Mouse (Mus musculus): ENCODE data around the gene Cfap221. TPM values are rescaled to one million over a fixed set of nuclear protein-coding genes. Genes with fewer than 3 reads are reported as not detected.
A peak's percentile ranks its signal among the peaks of the same experiment; 100 is the strongest.

Gene Cfap221
- total RNA-seq, 2 experiments from 2014 or later, result not detected

- ATAC-seq (replicated peaks; ENCODE audit: poor library complexity), result no peak
Measured at GRCm38 (mm10) chr1:120007851-120008588, 11.0 kb upstream of the Cfap221 start.

- peak; percentile 37; the same call in 1 of the 2 replicates for ATAC-seq (replicated peaks; ENCODE audit: poor library complexity)
Measured at GRCm38 (mm10) chr1:120006844-120007790, 10.1 kb upstream of the Cfap221 start, which contains the start of gene Sctr. Gene Sctr (plus strand): TSS chr1:120006894.

GRCm38 (mm10) chr1:119997644-119998043 lies 610 bp upstream of the Cfap221 start:
- 0 out of 2 replicates have a peak, but pooled peaks have one; percentile 43 for ATAC-seq (replicated peaks; ENCODE audit: poor library complexity)

GRCm38 (mm10) chr1:119986555-119986954 lies 10.5 kb downstream of the Cfap221 start:
- no peak for ATAC-seq (replicated peaks; ENCODE audit: poor library complexity)

- ATAC-seq (replicated peaks; ENCODE audit: poor library complexity), result no peak
Measured at GRCm38 (mm10) chr1:119975141-119975540, 21.9 kb downstream of the Cfap221 start.

GRCm38 (mm10) chr1:119973117-119973516 lies 23.9 kb downstream of the Cfap221 start:
- no peak for ATAC-seq (replicated peaks; ENCODE audit: poor library complexity)

- no peak for ATAC-seq (replicated peaks; ENCODE audit: poor library complexity)
Measured at GRCm38 (mm10) chr1:119965804-119966514, 31.1 kb downstream of the Cfap221 start.

GRCm38 (mm10) chr1:119959920-119960319 lies 37.1 kb downstream of the Cfap221 start:
- ATAC-seq (replicated peaks; ENCODE audit: poor library complexity), result no peak

GRCm38 (mm10) chr1:119959464-119959863 lies 37.6 kb downstream of the Cfap221 start:
- no peak for ATAC-seq (replicated peaks; ENCODE audit: poor library complexity)

GRCm38 (mm10) chr1:119957716-119958222 lies 39.3 kb downstream of the Cfap221 start:
- ATAC-seq (replicated peaks; ENCODE audit: poor library complexity), result no peak

GRCm38 (mm10) chr1:119954680-119955079 lies 42.4 kb downstream of the Cfap221 start:
- ATAC-seq (replicated peaks; ENCODE audit: poor library complexity), result no peak

- ATAC-seq (replicated peaks; ENCODE audit: poor library complexity), result no peak
Measured at GRCm38 (mm10) chr1:119953456-119953855, 43.6 kb downstream of the Cfap221 start.

GRCm38 (mm10) chr1:119950086-119950485 lies 46.9 kb downstream of the Cfap221 start:
- no peak for ATAC-seq (replicated peaks; ENCODE audit: poor library complexity)

GRCm38 (mm10) chr1:119936861-119937260 lies 60.2 kb downstream of the Cfap221 start:
- no peak for ATAC-seq (replicated peaks; ENCODE audit: poor library complexity)

- no peak for ATAC-seq (replicated peaks; ENCODE audit: poor library complexity)
Measured at GRCm38 (mm10) chr1:119931421-119932150, 65.4 kb downstream of the Cfap221 start.

GRCm38 (mm10) chr1:119929715-119930114 lies 67.3 kb downstream of the Cfap221 start:
- peak; percentile 76 for ATAC-seq (replicated peaks; ENCODE audit: poor library complexity)

GRCm38 (mm10) chr1:119919299-119919698 lies 77.7 kb downstream of the Cfap221 start:
- peak; percentile 90 for ATAC-seq (replicated peaks; ENCODE audit: poor library complexity)

GRCm38 (mm10) chr1:119916823-119917371 lies 80.1 kb downstream of the Cfap221 start:
- no peak for ATAC-seq (replicated peaks; ENCODE audit: poor library complexity)

GRCm38 (mm10) chr1:119912953-119913814 lies 83.8 kb downstream of the Cfap221 start, which contains the start of gene Tmem177:
Gene Tmem177 (minus strand): TSS chr1:119913208.
- ATAC-seq (replicated peaks; ENCODE audit: poor library complexity), result peak; percentile 94
